Comparison of ENCODE assay signal across 9 mouse cellular contexts in genomic region chr3:105489607-105490006, GRCm38 (mm10). TPM values are rescaled to one million over a fixed set of nuclear protein-coding genes. Genes with fewer than 3 reads are reported as not detected.
DNase-seq lines count a peak whose midpoint lies in the region; ATAC-seq and TF ChIP-seq lines count a peak whose summit lies in the region.
"Had no signal": no experiment of that assay in that cellular context is flagged by ENCODE, and none has a peak within 500 bp of the region (broad histone marks: within the 10 kb centered on the region; RNA-seq: fewer than 3 reads in every experiment).

No protein-coding gene starts in this region.

- H3K4me2 ChIP-seq in lung, embryonic 14.5 days: no peak overlapping the region
- H3K4me2 ChIP-seq: heart, embryonic 13.5 days had no signal

- ATAC-seq in lung, embryonic 14.5 days (ENCODE audit: insufficient read depth): peak; percentile 58; the same call in 1 of the 2 replicates

- no peak overlapping the region for H3K27ac ChIP-seq in lung, embryonic 14.5 days (ENCODE audit: low read depth)
- H3K27ac ChIP-seq in embryonic facial prominence, embryonic 10.5 days (replicated peaks): no peak overlapping the region
- H3K27ac ChIP-seq: heart, embryonic 13.5 days had no signal

- no peak overlapping the region for H3K4me3 ChIP-seq in lung, embryonic 14.5 days (ENCODE audit: low read depth, low read length)
- H3K4me3 ChIP-seq in embryonic facial prominence, embryonic 10.5 days: no peak overlapping the region
- H3K4me3 ChIP-seq: heart, embryonic 13.5 days had no signal

- H3K9me3 ChIP-seq in lung, embryonic 14.5 days (ENCODE audit: low read depth, low read length): no peaks in the 10 kb centered on the region
- no peaks in the 10 kb centered on the region for H3K9me3 ChIP-seq in embryonic facial prominence, embryonic 10.5 days
- H3K9me3 ChIP-seq: heart, embryonic 13.5 days had no signal

- DNase-seq in lung, embryonic 14.5 days: peak; percentile 61
- no peak for DNase-seq in lung, postnatal 4 days
- DNase-seq in brain, embryonic 14.5 days (ENCODE audit: low read depth): peak; percentile 77
- DNase-seq in frontal cortex, postnatal 10 days (ENCODE audit: low spot score in 2 of 2): peak; percentile 48 to 54
- peak; percentile 86 to 90 for DNase-seq in left cerebral cortex, adult 18-20 months (ENCODE audit: low spot score in 2 of 2)
- peak; percentile 75 to 78 for DNase-seq in right cerebral cortex, postnatal 10 days (ENCODE audit: low spot score in 2 of 2)
- DNase-seq in embryonic facial prominence, embryonic 10.5 days (ENCODE audit: low spot score): no peak
- DNase-seq in gastrocnemius, postnatal 4 days (ENCODE audit: low spot score in 2 of 2): no peak

- TF ChIP-seq CTCF in lung, embryonic 14.5 days (IDR thresholded peaks at IDR 0.05; ENCODE audit: low read depth): no peak
- no peak for TF ChIP-seq CTCF in brain, embryonic 14.5 days (IDR thresholded peaks at IDR 0.05; ENCODE audit: borderline replicate concordance, extremely low read depth, insufficient read depth, insufficient read length)

- no peak overlapping the region for H3K9ac ChIP-seq in lung, embryonic 14.5 days
- H3K9ac ChIP-seq: heart, embryonic 13.5 days had no signal

- no peak for TF ChIP-seq POLR2A in brain, embryonic 14.5 days (IDR thresholded peaks at IDR 0.05; ENCODE audit: borderline replicate concordance, extremely low read depth, insufficient read depth, insufficient read length, poor library complexity, severe bottlenecking)

- no peaks in the 10 kb centered on the region for H3K4me1 ChIP-seq in lung, embryonic 14.5 days (ENCODE audit: insufficient read depth)
- peaks cover 23% of the 10 kb centered on the region for H3K4me1 ChIP-seq in embryonic facial prominence, embryonic 10.5 days
- H3K4me1 ChIP-seq: heart, embryonic 13.5 days had no signal

- no peaks in the 10 kb centered on the region for H3K27me3 ChIP-seq in lung, embryonic 14.5 days (ENCODE audit: insufficient read depth, low read length)
- H3K27me3 ChIP-seq in embryonic facial prominence, embryonic 10.5 days (replicated peaks; ENCODE audit: low read depth, poor library complexity, severe bottlenecking): peaks cover 16% of the 10 kb centered on the region

- WGBS in lung, embryonic 14.5 days: 24% methylated on average over 4 of the region's 4 CpGs
- 25% methylated on average over 4 of the region's 4 CpGs for WGBS in embryonic facial prominence, embryonic 10.5 days

- H3K36me3 ChIP-seq in lung, embryonic 14.5 days (ENCODE audit: insufficient read depth): no peaks in the 10 kb centered on the region
- H3K36me3 ChIP-seq in embryonic facial prominence, embryonic 10.5 days (replicated peaks): no peaks in the 10 kb centered on the region
- H3K36me3 ChIP-seq: heart, embryonic 13.5 days had no signal

RNA-seq across cellular contexts. Expression of gene Kcnd3, which starts 37.5 kb away (rescaled TPM):
- polyA plus RNA-seq in lung, embryonic 14.5 days (2014; fragmentation: Nextera tagmentation; extraction: Ambion mirVana): 0.39 and 0.50 TPM in 2 replicates
- polyA plus RNA-seq in brain, embryonic 14.5 days (2012; rRNA removed): 19.2 and 32.0 TPM in 2 replicates
- total RNA-seq in left cerebral cortex, adult 18-20 months (2021): 10 to 100 TPM; 54.5 to 61.5 TPM
- polyA plus RNA-seq in embryonic facial prominence, embryonic 10.5 days (2016; fragmentation: Nextera tagmentation; extraction: Ambion mirVana): 0.19 and 0.57 TPM in 2 replicates
- total RNA-seq in gastrocnemius, postnatal 4 days (2021): under 1 TPM; 0.70 to 0.88 TPM

Comparison
In these comparisons a context has a peak if more than half of its experiments do, and no peak if none do; other contexts are left out.
1. DNase-seq: peak in lung, embryonic 14.5 days (single experiment), brain, embryonic 14.5 days (single experiment), frontal cortex, postnatal 10 days (2 of 2), left cerebral cortex, adult 18-20 months (2 of 2) and right cerebral cortex, postnatal 10 days (2 of 2); none in lung, postnatal 4 days (0 of 2), embryonic facial prominence, embryonic 10.5 days (single experiment) and gastrocnemius, postnatal 4 days (0 of 2).
2. RNA of gene Kcnd3, which starts 37.5 kb away (polyA plus RNA-seq): 19.2 to 32.0 TPM in brain, embryonic 14.5 days; 0.19 to 0.57 TPM in embryonic facial prominence, embryonic 10.5 days and 0.39 to 0.50 TPM in lung, embryonic 14.5 days; every median in the first group is over 10 times any median in the second.